Mouse (Mus musculus): ENCODE data around the gene Zscan29.

DNA sequence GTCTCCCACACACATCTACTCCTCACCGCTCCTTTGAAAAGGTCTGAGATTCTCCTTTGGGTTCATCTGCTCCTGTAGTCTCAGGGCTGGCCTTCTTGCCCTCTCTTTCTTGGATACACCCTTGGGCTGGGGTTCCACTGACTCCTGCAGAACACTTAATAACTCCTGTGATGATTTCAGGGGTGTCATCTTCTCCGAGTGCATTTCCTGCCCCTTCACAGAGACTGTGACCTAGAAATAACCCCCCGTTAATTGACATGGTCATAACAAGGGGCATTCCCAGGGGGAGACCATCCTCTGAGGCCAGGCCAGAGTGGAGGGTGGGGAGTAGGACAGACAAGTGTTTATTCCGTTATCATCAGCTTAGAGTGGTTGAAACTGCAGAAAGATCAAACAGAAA, 1.8 kb downstream of the Zscan29 start:
- TF ChIP-seq POLR2A (IDR thresholded peaks at IDR 0.05; ENCODE audit: borderline replicate concordance, insufficient read depth, low read length) (no peak), CTCF (IDR thresholded peaks at IDR 0.05; ENCODE audit: borderline replicate concordance, insufficient read depth, low read depth, low read length) (no peak)
